Mouse (Mus musculus) erythroblast, embryonic 14.5 days (primary cell): ENCODE data around the gene Ntf5. TPM values are rescaled to one million over a fixed set of nuclear protein-coding genes. Genes with fewer than 3 reads are reported as not detected.

Experiments
- H3K27me3 ChIP-seq: 2 replicates; pipeline ENCODE4 v1.6.1; 2012; ENCODE audit warnings: inconsistent platforms; ENCODE audit not compliant: control insufficient read depth
- H3K36me3 ChIP-seq: 2 replicates; pipeline ENCODE4 v1.6.1; 2012; ENCODE audit warnings: mild to moderate bottlenecking, inconsistent platforms; ENCODE audit not compliant: control insufficient read depth
- H3K4me1 ChIP-seq: 2 replicates; pipeline ENCODE4 v1.6.1; 2012; ENCODE audit warnings: inconsistent platforms; ENCODE audit not compliant: control insufficient read depth
- H3K4me3 ChIP-seq: replicated peaks from 2 replicates; pipeline ENCODE3; 2012; ENCODE audit warnings: moderate library complexity, mild to moderate bottlenecking, inconsistent platforms
- H3K9me3 ChIP-seq: 2 replicates; pipeline ENCODE4 v1.6.1; 2012; ENCODE audit warnings: low read length, inconsistent platforms, mixed read lengths; ENCODE audit not compliant: control insufficient read depth
- GATA1 ChIP-seq: IDR thresholded peaks from 2 replicates; pipeline ENCODE4 v1.6.1; 2012; ENCODE audit warnings: low read length, inconsistent platforms, mixed read lengths
- TAL1 ChIP-seq: IDR thresholded peaks from 3 replicates; pipeline ENCODE4 v1.6.1; 2012; ENCODE audit warnings: low read length, inconsistent platforms, mixed read lengths
- polyA plus RNA-seq: library from polyadenylated mRNA; stranded (reverse); fragments of >175 nt; gene quantifications from 2 replicates; pipeline ENCODE4 v1.2.3, GENCODE M21; 2012

Ntf5 gene
- polyA plus RNA-seq, 1 experiment: not detected

- Histone ChIP-seq H3K4me1 (no peaks in the 10 kb centered on the region), H3K4me3 (no peak overlapping the region), H3K36me3 (peaks cover 56% of the 10 kb centered on the region), H3K9me3 (no peaks in the 10 kb centered on the region; the same call in 1 of the 2 replicates), H3K27me3 (peaks cover 39% of the 10 kb centered on the region)
- TF ChIP-seq GATA1: no peak
Measured at GRCm38 (mm10) chr7:45421194-45421593, 7.7 kb downstream of the Ntf5 start.

- TF ChIP-seq TAL1: no peak
- TF ChIP-seq GATA1: no peak
- peaks cover 17% of the 10 kb centered on the region for H3K4me1 ChIP-seq
- H3K27me3 ChIP-seq: no peaks in the 10 kb centered on the region
- no peak overlapping the region for H3K4me3 ChIP-seq
- H3K36me3 ChIP-seq: peaks cover 98% of the 10 kb centered on the region
- no peaks in the 10 kb centered on the region for H3K9me3 ChIP-seq
Measured at GRCm38 (mm10) chr7:45426556-45426955, 13.1 kb downstream of the Ntf5 start.

GRCm38 (mm10) chr7:45433835-45434202, 20.3 kb downstream of the Ntf5 start:
- H3K4me1 ChIP-seq: peaks cover 53% of the 10 kb centered on the region
- peaks cover 41% of the 10 kb centered on the region for H3K36me3 ChIP-seq
- H3K4me3 ChIP-seq: peak overlapping the region; percentile 85
- no peak for TF ChIP-seq GATA1
- no peak for TF ChIP-seq TAL1
- H3K27me3 ChIP-seq: peaks cover 11% of the 10 kb centered on the region
- H3K9me3 ChIP-seq: no peaks in the 10 kb centered on the region

GRCm38 (mm10) chr7:45434203-45435015, 20.9 kb downstream of the Ntf5 start, which contains the start of gene Gys1:
Gene Gys1, plus strand, starts transcription at chr7:45434844.
- TF ChIP-seq GATA1 (no peak), TAL1 (no peak)

GRCm38 (mm10) chr7:45435038-45435437, 21.5 kb downstream of the Ntf5 start:
- Histone ChIP-seq H3K9me3 (no peaks in the 10 kb centered on the region), H3K4me1 (peaks cover 50% of the 10 kb centered on the region), H3K27me3 (peaks cover 11% of the 10 kb centered on the region), H3K4me3 (peak overlapping the region; percentile 85), H3K36me3 (peaks cover 28% of the 10 kb centered on the region)
- TF ChIP-seq GATA1 (no peak), TAL1 (no peak)

More at GRCm38 (mm10) chr7:45434203-45435015, 20.9 kb downstream of the Ntf5 start, which contains the start of gene Gys1:
- Histone ChIP-seq H3K36me3 (peaks cover 35% of the 10 kb centered on the region), H3K4me1 (peaks cover 53% of the 10 kb centered on the region), H3K9me3 (no peaks in the 10 kb centered on the region), H3K27me3 (peaks cover 11% of the 10 kb centered on the region), H3K4me3 (peak within 1 kb of the TSS; percentile 85)

- peaks cover 11% of the 10 kb centered on the region for H3K27me3 ChIP-seq
- TF ChIP-seq TAL1: no peak
- no peak for TF ChIP-seq GATA1
- peaks cover 36% of the 10 kb centered on the region for H3K4me1 ChIP-seq
- peaks cover 14% of the 10 kb centered on the region for H3K36me3 ChIP-seq
- H3K4me3 ChIP-seq: no peak overlapping the region
- H3K9me3 ChIP-seq: no peaks in the 10 kb centered on the region
Measured at GRCm38 (mm10) chr7:45436444-45436843, 22.9 kb downstream of the Ntf5 start.

- peaks cover 8% of the 10 kb centered on the region for H3K36me3 ChIP-seq
- TF ChIP-seq GATA1: no peak
- no peak for TF ChIP-seq TAL1
- no peak overlapping the region for H3K4me3 ChIP-seq
- no peaks in the 10 kb centered on the region for H3K9me3 ChIP-seq
- peaks cover 35% of the 10 kb centered on the region for H3K4me1 ChIP-seq
- peaks cover 11% of the 10 kb centered on the region for H3K27me3 ChIP-seq
Measured at GRCm38 (mm10) chr7:45437046-45437445, 23.6 kb downstream of the Ntf5 start.

- Histone ChIP-seq H3K9me3 (no peaks in the 10 kb centered on the region), H3K4me3 (no peak within 1 kb of the TSS), H3K36me3 (peaks cover 2% of the 10 kb centered on the region), H3K4me1 (peaks cover 31% of the 10 kb centered on the region), H3K27me3 (peaks cover 11% of the 10 kb centered on the region)
- TF ChIP-seq GATA1 (no peak), TAL1 (no peak)
Measured at GRCm38 (mm10) chr7:45437521-45438276, 24.2 kb downstream of the Ntf5 start, which contains the start of gene Ruvbl2. Gene Ruvbl2, minus strand, starts transcription at chr7:45438096.
